Mouse (Mus musculus) embryonic stem cell, embryonic (primary cell): ENCODE data around the gene Tcea3.

ENCODE experiments used
- CTCF ChIA-PET, 4 experiments: fragments of 300-600 bp in 2 of 4; fragments of 350-600 bp in 2 of 4; sonication (Branson Sonifier 250); formaldehyde crosslinking; loops; one replicate each; lab custom pipeline; 2022; ENCODE audit warnings: inconsistent platforms in 2 of 4; lab: Charles Lee
- POLR2A ChIA-PET, 4 experiments: fragments of 300-600 bp in 2 of 4; fragments of 350-600 bp in 2 of 4; sonication (Branson Sonifier 250); formaldehyde crosslinking; loops; one replicate each; lab custom pipeline; 2022; ENCODE audit warnings: antibody characterized with exemption in 4 of 4, inconsistent platforms in 1 of 4; lab: Charles Lee

Gene Tcea3

DNA sequence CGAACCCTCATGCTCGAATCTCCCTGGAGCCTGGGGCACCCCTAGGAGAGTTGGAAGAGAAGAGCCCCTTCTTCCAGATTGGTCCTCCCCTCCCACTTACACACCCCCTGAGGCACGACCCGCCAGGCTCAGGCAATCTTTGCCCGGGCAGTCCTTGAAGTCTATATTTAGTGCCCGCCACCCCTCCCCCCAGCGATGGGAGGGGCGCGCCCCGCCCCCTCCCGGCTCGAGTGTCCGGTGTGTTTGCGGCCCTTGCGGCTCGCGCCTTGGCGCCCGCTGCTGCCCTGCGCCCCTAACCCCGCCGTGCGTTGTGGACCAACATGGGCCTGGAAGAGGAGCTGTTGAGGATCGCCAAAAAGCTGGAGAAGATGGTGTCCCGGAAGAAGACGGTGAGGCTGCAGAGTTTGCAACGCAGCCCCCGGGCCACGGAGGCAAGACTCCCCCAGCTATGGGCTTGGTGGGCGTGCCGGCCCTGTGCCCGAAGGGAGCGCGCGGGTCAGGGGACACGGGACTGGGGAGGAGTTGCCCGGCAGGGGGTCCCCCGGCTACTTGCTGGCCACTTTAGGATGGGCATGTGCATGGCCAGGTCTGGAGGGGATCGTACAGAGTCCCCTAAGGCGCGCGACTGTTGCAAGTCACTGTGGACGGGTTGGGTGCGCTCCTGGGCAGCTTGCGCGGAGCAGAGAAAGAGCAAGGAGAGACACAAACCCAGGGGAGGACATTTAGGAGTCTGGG lies at the start of gene Tcea3:
Tcea3 (plus strand) TSS at position 1 of the 735 bp plus-strand sequence.
- POLR2A ChIA-PET, result interaction anchor here in 3 of 4 experiments (0.5 to 3.5 kb wide), 37 partner anchors 8 to 375 kb away, joined by 3 to 21 read pairs (median 5); partner anchors contain the start of genes Hnrnpr (in 2 of the 3), Asap3 (in 1 of the 3), Fuca1 (in 1 of the 3) and Gale (in 1 of the 3)
- CTCF ChIA-PET, result interaction anchor here in 3 of 4 experiments (0.6 to 3.2 kb wide), 11 partner anchors 8 to 446 kb away, joined by 3 to 23 read pairs (median 4); partner anchors contain the start of genes Asap3 (in 1 of the 3) and Fuca1 (in 1 of the 3)

GRCm38 (mm10) chr4:136198846-136199245 lies 48.7 kb upstream of the Tcea3 start:
- CTCF ChIA-PET, result interaction anchor here (0.6 to 1.8 kb wide), 8 partner anchors 9 to 208 kb away, joined by 3 to 9 read pairs (median 4); no protein-coding TSS in a partner anchor
- POLR2A ChIA-PET, result interaction anchor here in 2 of 4 experiments (0.6 to 3.5 kb wide), 5 partner anchors 19 to 28 kb away, joined by 3 to 12 read pairs (median 4); partner anchors contain the start of gene E2f2 (in 1 of the 2)

DNA sequence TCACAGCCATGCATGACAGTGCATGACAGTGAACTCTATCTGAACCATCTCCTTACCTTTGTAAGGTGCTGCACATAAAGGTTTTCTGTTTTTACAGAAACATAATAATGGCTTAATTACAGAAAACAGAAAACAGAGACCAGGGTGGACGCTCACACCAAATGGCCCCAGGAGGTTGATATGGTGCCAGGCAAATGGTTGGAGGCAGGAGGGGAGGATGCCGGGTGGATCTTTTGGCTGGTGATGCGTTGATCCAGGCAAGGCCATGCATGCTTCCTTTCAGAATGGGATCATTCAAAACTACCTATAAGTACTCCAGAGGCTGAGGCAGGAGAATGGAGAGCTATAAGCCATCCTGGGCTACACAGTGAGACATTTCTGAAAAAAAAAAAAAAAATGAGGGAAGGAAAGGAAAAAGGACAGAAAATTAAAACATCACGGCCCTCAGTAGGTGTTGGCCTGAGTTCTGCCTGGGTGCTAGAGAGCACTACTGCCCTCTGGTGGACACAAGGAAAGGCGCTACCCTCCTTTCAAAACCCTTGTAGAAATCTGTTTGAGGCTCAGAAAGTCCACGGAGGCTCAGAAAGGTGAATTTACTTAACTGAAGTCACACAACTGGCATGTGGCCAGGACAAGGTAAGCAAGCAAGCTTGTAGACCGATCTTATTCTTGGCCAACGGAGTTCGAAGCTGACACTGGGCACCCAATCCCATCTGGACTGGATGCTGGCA lies 47.8 kb upstream of the Tcea3 start:
- CTCF ChIA-PET, result interaction anchor here (0.6 to 3.4 kb wide), 11 partner anchors 11 to 1479 kb away, joined by 3 to 19 read pairs (median 3); no protein-coding TSS in a partner anchor
- POLR2A ChIA-PET, result interaction anchor here in 2 of 4 experiments (0.6 to 3.5 kb wide), 7 partner anchors 17 to 186 kb away, joined by 3 to 12 read pairs (median 4); partner anchors contain the start of gene E2f2 (in 1 of the 2)

DNA sequence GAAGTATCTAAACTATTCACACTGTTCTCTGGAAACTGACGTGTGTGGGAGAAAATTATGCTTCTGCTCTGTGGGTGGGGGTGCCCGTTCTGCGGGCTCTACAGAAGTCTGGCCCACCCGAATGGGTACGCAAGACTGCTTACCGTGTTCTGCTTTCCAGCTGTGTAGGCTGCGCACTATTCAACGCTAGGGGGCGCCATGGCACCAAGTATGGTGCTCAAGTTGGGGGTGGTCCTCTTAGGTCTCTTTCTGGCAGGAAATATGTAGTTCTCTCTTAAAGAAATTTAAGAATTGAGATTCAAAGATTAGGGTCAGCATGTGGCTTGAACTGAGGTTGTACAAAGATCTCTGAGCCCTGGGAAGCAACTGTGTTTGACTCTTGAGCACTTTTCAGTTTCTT lies 45.0 kb upstream of the Tcea3 start:
- ChIA-PET CTCF (interaction anchor here (0.5 to 3.4 kb wide), 37 partner anchors 9 to 820 kb away, joined by 3 to 23 read pairs (median 4); no protein-coding TSS in a partner anchor), POLR2A (interaction anchor here in 3 of 4 experiments (0.6 to 2.5 kb wide), 11 partner anchors 9 to 417 kb away, joined by 3 to 6 read pairs (median 3); partner anchors contain the start of gene E2f2 (in 1 of the 3))

GRCm38 (mm10) chr4:136204775-136205174 lies 42.8 kb upstream of the Tcea3 start:
- ChIA-PET POLR2A (interaction anchor here in 2 of 4 experiments (1.0 to 3.1 kb wide), 3 partner anchors 11 to 98 kb away, joined by 3 to 17 read pairs (median 4); no protein-coding TSS in a partner anchor), CTCF (no interaction called here)

GRCm38 (mm10) chr4:136206033-136206893 lies 41.3 kb upstream of the Tcea3 start, which contains the start of gene Asap3:
Gene Asap3 (plus strand): TSS chr4:136206365.
- ChIA-PET CTCF (interaction anchor here (0.5 to 4.4 kb wide), 27 partner anchors 11 to 698 kb away, joined by 3 to 23 read pairs (median 4); partner anchors contain the start of gene Tcea3 (in 2 of the 4)), POLR2A (interaction anchor here (0.5 to 3.3 kb wide), 56 partner anchors 10 to 854 kb away, joined by 3 to 21 read pairs (median 4); partner anchors contain the start of genes Hnrnpr (in 2 of the 4), 6030445D17Rik (in 1 of the 4), E2f2 (in 1 of the 4) and Rpl11 (in 1 of the 4))

- ChIA-PET POLR2A (interaction anchor here in 3 of 4 experiments (0.5 to 3.3 kb wide), 51 partner anchors 9 to 855 kb away, joined by 3 to 21 read pairs (median 4); partner anchors contain the start of genes Hnrnpr (in 2 of the 3), Rpl11 (in 2 of the 3), 6030445D17Rik (in 1 of the 3) and E2f2 (in 1 of the 3)), CTCF (interaction anchor here (0.6 to 4.4 kb wide), 24 partner anchors 10 to 699 kb away, joined by 3 to 23 read pairs (median 4); no protein-coding TSS in a partner anchor)
These were observed 40.6 kb upstream of the Tcea3 start for GRCm38 (mm10) chr4:136206943-136207342.

DNA sequence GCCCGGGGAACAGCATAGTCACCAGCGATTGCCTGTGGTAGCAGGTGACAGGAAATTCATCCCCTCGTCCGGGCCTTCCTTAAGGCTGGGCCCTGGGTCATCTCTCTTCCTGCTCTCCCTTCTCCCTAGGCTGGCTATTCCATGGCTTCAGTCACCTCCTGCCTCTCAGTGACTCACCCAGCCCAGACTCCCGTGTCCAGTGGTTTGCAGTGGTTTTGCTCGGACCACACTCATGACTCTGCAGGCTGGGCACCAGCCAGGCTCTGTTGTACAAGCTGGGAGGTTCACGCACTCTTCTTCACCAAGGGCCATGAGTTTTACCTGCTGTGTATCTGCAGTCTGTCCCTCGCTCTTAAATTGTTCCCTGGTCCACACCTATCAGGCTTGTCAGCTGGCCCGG lies 36.6 kb upstream of the Tcea3 start:
- CTCF ChIA-PET, result interaction anchor here in 2 of 4 experiments (0.6 kb wide), 2 partner anchors 23 to 50 kb away, joined by 4 to 5 read pairs; no protein-coding TSS in a partner anchor

DNA sequence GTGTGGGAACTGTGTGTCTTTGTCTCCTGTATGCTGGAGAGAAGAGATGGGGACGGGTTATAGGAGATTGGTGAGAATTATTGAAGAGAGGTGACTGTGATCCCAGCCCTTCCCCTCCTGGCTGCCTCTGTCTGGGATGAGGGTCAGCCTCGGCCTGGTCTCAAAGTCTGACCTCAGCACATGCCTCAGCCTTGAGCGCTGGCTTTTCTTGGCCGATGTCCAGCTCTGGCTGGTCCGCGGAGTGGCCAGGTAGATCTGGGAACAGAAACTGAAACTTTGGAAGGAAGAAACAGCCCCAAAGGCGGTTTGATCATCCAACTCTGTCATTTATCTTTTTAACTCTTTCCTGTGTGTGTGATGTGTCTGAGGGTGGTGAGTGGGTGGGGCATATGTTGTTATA lies 33.9 kb upstream of the Tcea3 start:
- ChIA-PET CTCF (interaction anchor here in 1 of 4 experiments (1.2 kb wide), 1 partner anchor 13 kb away, joined by 3 read pairs; no protein-coding TSS in a partner anchor), POLR2A (interaction anchor here in 1 of 4 experiments (1.0 kb wide), 1 partner anchor 26 kb away, joined by 3 read pairs; no protein-coding TSS in a partner anchor)

More for the DNA sequence above, 36.6 kb upstream of the Tcea3 start:
- POLR2A ChIA-PET, result interaction anchor here in 2 of 4 experiments (0.6 kb wide), 2 partner anchors 35 to 39 kb away, joined by 3 read pairs; partner anchors contain the start of gene E2f2 (in 1 of the 2)

- POLR2A ChIA-PET, result interaction anchor here in 1 of 4 experiments (0.6 to 1.5 kb wide), 2 partner anchors 45 to 1399 kb away, joined by 3 to 4 read pairs; no protein-coding TSS in a partner anchor
- CTCF ChIA-PET, result interaction anchor here in 2 of 4 experiments (0.8 to 1.6 kb wide), 3 partner anchors 13 to 24 kb away, joined by 3 to 8 read pairs (median 4); no protein-coding TSS in a partner anchor
These were observed 32.7 kb upstream of the Tcea3 start for GRCm38 (mm10) chr4:136214828-136215227.

DNA sequence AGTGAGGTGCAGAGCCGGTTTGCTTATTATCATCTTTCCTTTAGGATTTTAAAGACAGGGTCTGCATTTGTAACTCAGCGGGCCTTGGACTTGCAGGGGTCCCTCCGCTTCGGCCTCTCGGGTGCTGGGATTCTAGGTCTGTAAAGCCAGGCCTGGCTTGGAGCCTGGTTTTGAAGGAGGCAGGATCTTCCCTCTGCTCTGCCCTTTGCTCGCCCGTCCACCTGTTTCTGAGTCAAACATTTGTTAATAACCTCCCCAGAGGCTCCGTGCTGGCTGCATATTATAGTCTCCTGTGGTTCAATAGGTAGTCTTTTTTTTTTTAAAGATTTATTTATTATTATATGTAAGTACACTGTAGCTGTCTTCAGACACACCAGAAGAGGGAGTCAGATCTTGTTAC lies 32.0 kb upstream of the Tcea3 start:
- POLR2A ChIA-PET, result interaction anchor here in 1 of 4 experiments (1.3 to 1.9 kb wide), 4 partner anchors 9 to 44 kb away, joined by 3 to 8 read pairs (median 4); partner anchors contain the start of gene Asap3
- CTCF ChIA-PET, result interaction anchor here in 2 of 4 experiments (0.6 to 1.6 kb wide), 2 partner anchors 9 to 23 kb away, joined by 3 to 8 read pairs; no protein-coding TSS in a partner anchor

- ChIA-PET POLR2A (interaction anchor here in 3 of 4 experiments (0.5 to 4.8 kb wide), 12 partner anchors 10 to 394 kb away, joined by 3 to 20 read pairs (median 3); partner anchors contain the start of gene Asap3 (in 2 of the 3)), CTCF (interaction anchor here in 3 of 4 experiments (0.6 to 1.1 kb wide), 4 partner anchors 11 to 420 kb away, joined by 3 to 5 read pairs (median 4); partner anchors contain the start of gene Asap3 (in 1 of the 3))
These were observed 30.5 kb upstream of the Tcea3 start for GRCm38 (mm10) chr4:136217063-136217462.

DNA sequence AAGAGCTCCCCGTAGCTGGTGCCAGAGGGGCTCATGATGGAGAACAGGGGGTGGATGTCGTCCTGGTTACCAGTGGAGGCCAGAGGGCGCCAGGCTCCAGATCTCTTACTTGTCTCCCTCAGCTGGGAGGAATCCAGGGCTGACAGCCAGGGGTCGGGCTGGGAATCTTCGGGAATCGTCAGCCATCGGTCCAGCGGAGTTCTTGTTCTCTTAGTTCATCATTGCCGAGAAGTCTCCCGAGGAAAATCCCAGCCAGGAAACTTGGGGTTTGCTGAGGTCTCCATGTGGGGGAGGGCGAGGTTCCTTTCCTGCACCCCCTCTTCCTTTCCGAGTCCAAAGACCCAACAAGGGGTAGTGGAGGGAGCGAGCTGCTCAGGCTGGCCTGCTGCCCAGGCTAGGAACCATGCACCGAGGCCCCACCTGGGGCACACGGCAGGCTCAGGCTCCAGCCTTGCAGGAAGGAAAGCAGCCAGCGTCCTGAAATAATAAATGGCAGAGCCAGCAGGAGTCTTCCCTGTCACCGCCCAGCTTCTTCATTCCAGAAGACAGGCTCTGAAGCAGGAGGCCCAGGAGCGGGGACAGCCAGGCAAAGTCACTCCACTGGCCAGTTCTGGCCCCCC lies 28.8 kb upstream of the Tcea3 start:
- POLR2A ChIA-PET, result interaction anchor here in 3 of 4 experiments (0.6 to 4.8 kb wide), 7 partner anchors 9 to 287 kb away, joined by 3 to 20 read pairs (median 4); partner anchors contain the start of genes Asap3 (in 1 of the 3) and Rpl11 (in 1 of the 3)
- CTCF ChIA-PET, result interaction anchor here in 3 of 4 experiments (0.5 to 1.5 kb wide), 7 partner anchors 12 to 59 kb away, joined by 3 to 6 read pairs (median 3); partner anchors contain the start of gene Asap3 (in 1 of the 3)

GRCm38 (mm10) chr4:136220133-136220775 lies 27.3 kb upstream of the Tcea3 start:
- ChIA-PET CTCF (interaction anchor here in 2 of 4 experiments (0.6 to 1.4 kb wide), 10 partner anchors 11 to 150 kb away, joined by 3 to 6 read pairs (median 4); partner anchors contain the start of gene Asap3 (in 1 of the 2)), POLR2A (interaction anchor here (0.6 to 4.8 kb wide), 19 partner anchors 12 to 337 kb away, joined by 3 to 20 read pairs (median 4); partner anchors contain the start of genes Asap3 (in 2 of the 4), Tcea3 (in 1 of the 4) and Zfp46 (in 1 of the 4))
